Mouse (Mus musculus): ENCODE data around the gene Rplp1. TPM values are rescaled to one million over a fixed set of nuclear protein-coding genes. Genes with fewer than 3 reads are reported as not detected.

The Rplp1 gene
- polyA plus RNA-seq, 1 experiment from 2014 or later, result 736 TPM

- ATAC-seq (ENCODE audit: insufficient number of reproducible peaks, low FRiP score), result no peak
- Histone ChIP-seq H3K36me3 (no peaks in the 10 kb centered on the region), H3K4me3 (no peak overlapping the region), H3K9ac (no peak overlapping the region; the same call in 1 of the 2 replicates), H3K27me3 (replicated peaks) (peaks cover 77% of the 10 kb centered on the region), H3K9me3 (replicated peaks) (no peaks in the 10 kb centered on the region), H3K27ac (ENCODE audit: poor library complexity, severe bottlenecking) (no peak overlapping the region), H3K4me2 (no peak overlapping the region), H3K4me1 (replicated peaks) (no peaks in the 10 kb centered on the region)
- WGBS, result 2% methylated on average over 7 of the region's 8 CpGs
Measured at GRCm38 (mm10) chr9:61898401-61898800, 15.9 kb downstream of the Rplp1 start.

GRCm38 (mm10) chr9:61895014-61895413 lies 19.3 kb downstream of the Rplp1 start:
- no peak for ATAC-seq (ENCODE audit: insufficient number of reproducible peaks, low FRiP score)
- Histone ChIP-seq H3K4me3 (no peak overlapping the region), H3K4me1 (replicated peaks) (0 out of 2 replicates have a peak, but pooled peaks cover under 1% of the 10 kb centered on the region), H3K9ac (no peak overlapping the region), H3K27me3 (replicated peaks) (peaks cover 51% of the 10 kb centered on the region), H3K36me3 (no peaks in the 10 kb centered on the region), H3K4me2 (no peak overlapping the region), H3K27ac (ENCODE audit: poor library complexity, severe bottlenecking) (no peak overlapping the region), H3K9me3 (replicated peaks) (no peaks in the 10 kb centered on the region)
- WGBS, result 57% methylated on average over 8 of the region's 8 CpGs

- H3K27ac ChIP-seq (ENCODE audit: poor library complexity, severe bottlenecking), result no peak overlapping the region
- no peak for ATAC-seq (ENCODE audit: insufficient number of reproducible peaks, low FRiP score)
- no peaks in the 10 kb centered on the region for H3K36me3 ChIP-seq
- no peak overlapping the region for H3K4me3 ChIP-seq
- no peak overlapping the region for H3K9ac ChIP-seq
- peaks cover 15% of the 10 kb centered on the region for H3K27me3 ChIP-seq (replicated peaks)
- no peak overlapping the region for H3K4me2 ChIP-seq
- H3K9me3 ChIP-seq (replicated peaks), result no peaks in the 10 kb centered on the region
- H3K4me1 ChIP-seq (replicated peaks), result peaks cover 22% of the 10 kb centered on the region
- 49% methylated on average over 8 of the region's 8 CpGs for WGBS
Measured at GRCm38 (mm10) chr9:61889855-61890254, 24.5 kb downstream of the Rplp1 start.

- H3K4me3 ChIP-seq, result no peak overlapping the region
- ATAC-seq (ENCODE audit: insufficient number of reproducible peaks, low FRiP score), result no peak
- H3K36me3 ChIP-seq, result no peaks in the 10 kb centered on the region
- 49% methylated on average over 11 of the region's 11 CpGs for WGBS
- 0 out of 2 replicates have a peak overlapping the region, but pooled peaks have one; percentile 8 for H3K9ac ChIP-seq
- no peaks in the 10 kb centered on the region for H3K9me3 ChIP-seq (replicated peaks)
- H3K4me1 ChIP-seq (replicated peaks), result peaks cover 31% of the 10 kb centered on the region
- no peak overlapping the region for H3K27ac ChIP-seq (ENCODE audit: poor library complexity, severe bottlenecking)
- peaks cover 7% of the 10 kb centered on the region; the same call in 1 of the 2 replicates for H3K27me3 ChIP-seq (replicated peaks)
- no peak overlapping the region for H3K4me2 ChIP-seq
Measured at GRCm38 (mm10) chr9:61887661-61888379, 26.5 kb downstream of the Rplp1 start.

GRCm38 (mm10) chr9:61885964-61886363 lies 28.4 kb downstream of the Rplp1 start:
- no peaks in the 10 kb centered on the region for H3K9me3 ChIP-seq (replicated peaks)
- H3K9ac ChIP-seq, result no peak overlapping the region
- peaks cover 31% of the 10 kb centered on the region for H3K4me1 ChIP-seq (replicated peaks)
- no peak overlapping the region for H3K4me2 ChIP-seq
- 75% methylated on average over 7 of the region's 7 CpGs for WGBS
- H3K27me3 ChIP-seq (replicated peaks), result peaks cover 7% of the 10 kb centered on the region; the same call in 1 of the 2 replicates
- no peaks in the 10 kb centered on the region for H3K36me3 ChIP-seq
- ATAC-seq (ENCODE audit: insufficient number of reproducible peaks, low FRiP score), result no peak
- H3K27ac ChIP-seq (ENCODE audit: poor library complexity, severe bottlenecking), result no peak overlapping the region
- no peak overlapping the region for H3K4me3 ChIP-seq

GRCm38 (mm10) chr9:61884936-61885335 lies 29.4 kb downstream of the Rplp1 start:
- peaks cover 30% of the 10 kb centered on the region for H3K4me1 ChIP-seq (replicated peaks)
- 71% methylated on average over 13 of the region's 13 CpGs for WGBS
- no peaks in the 10 kb centered on the region for H3K9me3 ChIP-seq (replicated peaks)
- no peak overlapping the region for H3K9ac ChIP-seq
- H3K4me2 ChIP-seq, result 0 out of 2 replicates have a peak overlapping the region, but pooled peaks have one; percentile 3
- H3K36me3 ChIP-seq, result no peaks in the 10 kb centered on the region
- ATAC-seq (ENCODE audit: insufficient number of reproducible peaks, low FRiP score), result no peak
- no peak overlapping the region for H3K4me3 ChIP-seq
- peaks cover 9% of the 10 kb centered on the region; the same call in 1 of the 2 replicates for H3K27me3 ChIP-seq (replicated peaks)
- H3K27ac ChIP-seq (ENCODE audit: poor library complexity, severe bottlenecking), result no peak overlapping the region

- WGBS, result 46% methylated on average over 7 of the region's 7 CpGs
- peak overlapping the region; percentile 3; the same call in 1 of the 2 replicates for H3K4me2 ChIP-seq
- H3K9ac ChIP-seq, result no peak overlapping the region
- peaks cover 9% of the 10 kb centered on the region; the same call in 1 of the 2 replicates for H3K27me3 ChIP-seq (replicated peaks)
- ATAC-seq (ENCODE audit: insufficient number of reproducible peaks, low FRiP score), result no peak
- no peak overlapping the region for H3K4me3 ChIP-seq
- no peaks in the 10 kb centered on the region for H3K9me3 ChIP-seq (replicated peaks)
- H3K36me3 ChIP-seq, result no peaks in the 10 kb centered on the region
- H3K4me1 ChIP-seq (replicated peaks), result peaks cover 25% of the 10 kb centered on the region
- no peak overlapping the region for H3K27ac ChIP-seq (ENCODE audit: poor library complexity, severe bottlenecking)
Measured at GRCm38 (mm10) chr9:61884375-61884774, 30.0 kb downstream of the Rplp1 start.

GRCm38 (mm10) chr9:61882179-61882578 lies 32.2 kb downstream of the Rplp1 start:
- Histone ChIP-seq H3K36me3 (no peaks in the 10 kb centered on the region), H3K27me3 (replicated peaks) (peaks cover 24% of the 10 kb centered on the region), H3K4me1 (replicated peaks) (peaks cover 18% of the 10 kb centered on the region), H3K9me3 (replicated peaks) (no peaks in the 10 kb centered on the region), H3K4me3 (no peak overlapping the region), H3K4me2 (no peak overlapping the region), H3K27ac (ENCODE audit: poor library complexity, severe bottlenecking) (no peak overlapping the region), H3K9ac (no peak overlapping the region)
- WGBS, result 65% methylated on average over 3 of the region's 3 CpGs
- ATAC-seq (ENCODE audit: insufficient number of reproducible peaks, low FRiP score), result no peak

GRCm38 (mm10) chr9:61878889-61879288 lies 35.5 kb downstream of the Rplp1 start:
- Histone ChIP-seq H3K4me1 (replicated peaks) (peaks cover 5% of the 10 kb centered on the region; the same call in 1 of the 2 replicates), H3K4me3 (no peak overlapping the region), H3K27ac (ENCODE audit: poor library complexity, severe bottlenecking) (no peak overlapping the region), H3K27me3 (replicated peaks) (peaks cover 43% of the 10 kb centered on the region), H3K36me3 (no peaks in the 10 kb centered on the region), H3K9me3 (replicated peaks) (no peaks in the 10 kb centered on the region), H3K9ac (no peak overlapping the region), H3K4me2 (no peak overlapping the region)
- ATAC-seq (ENCODE audit: insufficient number of reproducible peaks, low FRiP score), result no peak
- WGBS, result 29% methylated on average over 2 of the region's 2 CpGs

GRCm38 (mm10) chr9:61877373-61878112 lies 36.8 kb downstream of the Rplp1 start:
- Histone ChIP-seq H3K9ac (no peak overlapping the region), H3K4me3 (no peak overlapping the region), H3K27ac (ENCODE audit: poor library complexity, severe bottlenecking) (no peak overlapping the region), H3K36me3 (no peaks in the 10 kb centered on the region), H3K4me1 (replicated peaks) (peaks cover 5% of the 10 kb centered on the region; the same call in 1 of the 2 replicates), H3K27me3 (replicated peaks) (peaks cover 48% of the 10 kb centered on the region), H3K4me2 (peak overlapping the region; percentile 18; the same call in 1 of the 2 replicates), H3K9me3 (replicated peaks) (no peaks in the 10 kb centered on the region)
- no peak for ATAC-seq (ENCODE audit: insufficient number of reproducible peaks, low FRiP score)
- 20% methylated on average over 22 of the region's 22 CpGs for WGBS

- Histone ChIP-seq H3K27me3 (replicated peaks) (peaks cover 46% of the 10 kb centered on the region), H3K9me3 (replicated peaks) (peaks cover 6% of the 10 kb centered on the region; the same call in 1 of the 2 replicates), H3K4me2 (no peak overlapping the region), H3K4me3 (no peak overlapping the region), H3K27ac (ENCODE audit: poor library complexity, severe bottlenecking) (no peak overlapping the region), H3K4me1 (replicated peaks) (peaks cover 5% of the 10 kb centered on the region; the same call in 1 of the 2 replicates), H3K36me3 (no peaks in the 10 kb centered on the region), H3K9ac (no peak overlapping the region)
- ATAC-seq (ENCODE audit: insufficient number of reproducible peaks, low FRiP score), result no peak
- WGBS, result 54% methylated on average over 8 of the region's 8 CpGs
Measured at GRCm38 (mm10) chr9:61873325-61873724, 41.0 kb downstream of the Rplp1 start.

All from heart, embryonic 12.5 days (tissue).